Mouse (Mus musculus): ENCODE results near the gene Actg2. TPM values are rescaled to one million over a fixed set of nuclear protein-coding genes. Genes with fewer than 3 reads are reported as not detected.
"Not testable (repeated sequence)": the region's sequence is repeated elsewhere in the genome, so short reads cannot be mapped to it uniquely, and the experiment has no call there.

Actg2 gene
- polyA plus RNA-seq (2014; fragmentation: Nextera tagmentation; extraction: Ambion mirVana) = 2.3 TPM in 1 of 2 replicates, not detected in the other

DNA sequence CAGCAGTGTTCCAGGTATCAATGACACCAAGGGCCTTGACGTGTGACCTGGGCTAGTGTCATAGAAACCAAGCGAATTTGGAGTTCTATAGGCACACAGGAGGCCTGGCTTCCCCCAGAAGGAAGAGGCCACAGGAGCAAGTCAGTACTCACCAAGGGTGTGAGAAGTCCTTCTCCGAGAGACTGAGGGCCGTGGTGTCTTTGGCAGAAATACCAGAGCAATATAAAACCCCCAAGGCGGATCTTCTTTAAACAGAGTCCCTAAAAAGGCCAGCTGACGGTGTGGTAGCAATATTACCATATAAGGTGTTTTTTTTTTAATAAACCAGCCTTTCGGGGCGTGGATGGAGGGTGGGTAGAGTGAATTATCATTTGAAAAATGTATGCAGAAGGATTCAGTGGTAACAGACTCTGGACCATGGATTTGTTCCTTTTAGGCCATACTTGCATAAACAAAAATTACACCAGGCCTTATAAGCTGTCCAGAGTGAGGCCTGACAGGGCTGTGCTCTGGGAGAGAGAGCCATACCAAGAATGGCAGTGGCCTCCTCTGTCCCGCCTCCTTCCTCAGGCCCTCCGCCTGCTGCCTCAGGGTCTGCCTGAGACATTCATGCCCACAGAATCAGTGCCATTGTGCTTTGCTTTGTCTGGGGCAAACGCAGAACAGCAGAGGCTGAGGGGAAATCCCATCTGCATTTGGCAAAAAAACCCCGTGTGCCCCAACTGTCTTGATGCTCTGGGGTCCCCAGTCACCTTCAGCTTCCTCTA, at the start of gene Actg2:
Actg2 (minus strand) TSS at position 238 of the 767 bp plus-strand sequence.
- H3K4me2 ChIP-seq (ENCODE audit: low read length) = no peak within 1 kb of the TSS
- no peak within 1 kb of the TSS for H3K9ac ChIP-seq (replicated peaks; ENCODE audit: low read length)
- DNase-seq (peak; percentile 2), ATAC-seq (ENCODE audit: low FRiP score, low TSS enrichment) (no peak)
- no peaks in the 10 kb centered on the region for H3K36me3 ChIP-seq (ENCODE audit: control insufficient read depth, insufficient read depth, low read length)
- 0 out of 2 replicates have a peak, but pooled peaks cover 3% of the 10 kb centered on the region for H3K4me1 ChIP-seq (ENCODE audit: control insufficient read depth, insufficient read depth, low read length)
- no peak within 1 kb of the TSS for H3K4me3 ChIP-seq (replicated peaks; ENCODE audit: low read depth, low read length)
- no peaks in the 10 kb centered on the region for H3K27me3 ChIP-seq (ENCODE audit: control insufficient read depth, insufficient read depth, low read length)
- H3K9me3 ChIP-seq (ENCODE audit: control insufficient read depth, low read length) = no peaks in the 10 kb centered on the region
- H3K27ac ChIP-seq (replicated peaks; ENCODE audit: low read depth, low read length) = no peak within 1 kb of the TSS
- WGBS = 68% methylated on average over 12 of the region's 12 CpGs

DNA sequence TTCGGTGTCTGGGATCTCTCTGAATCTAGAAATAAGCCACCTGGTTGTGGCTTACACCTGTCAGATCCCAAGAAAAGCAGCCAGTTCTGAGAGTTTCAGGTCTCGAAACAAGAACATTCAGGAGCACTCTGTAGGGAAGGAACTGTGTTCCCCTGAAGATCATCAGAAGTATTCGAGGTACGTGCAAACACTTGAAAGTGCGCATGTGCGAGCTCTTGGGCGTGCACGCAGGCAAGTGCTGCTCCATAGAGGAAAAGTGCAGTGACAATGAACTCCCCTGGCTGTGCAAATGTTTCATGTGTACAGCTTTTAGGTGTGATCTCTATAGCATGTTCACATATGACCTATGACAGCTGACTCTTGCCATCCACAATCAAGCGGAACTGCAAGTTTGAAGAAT, 49.3 kb upstream of the Actg2 start:
- not testable (repeated sequence) for H3K4me1 ChIP-seq (ENCODE audit: control insufficient read depth, insufficient read depth, low read length); H3K4me3 ChIP-seq (replicated peaks; ENCODE audit: low read depth, low read length); ATAC-seq (ENCODE audit: low FRiP score, low TSS enrichment); DNase-seq; H3K9ac ChIP-seq (replicated peaks; ENCODE audit: low read length); H3K4me2 ChIP-seq (ENCODE audit: low read length); H3K9me3 ChIP-seq (ENCODE audit: control insufficient read depth, low read length); H3K27me3 ChIP-seq (ENCODE audit: control insufficient read depth, insufficient read depth, low read length); H3K27ac ChIP-seq (replicated peaks; ENCODE audit: low read depth, low read length); H3K36me3 ChIP-seq (ENCODE audit: control insufficient read depth, insufficient read depth, low read length)
- WGBS = 91% methylated on average over 9 of the region's 9 CpGs

DNA sequence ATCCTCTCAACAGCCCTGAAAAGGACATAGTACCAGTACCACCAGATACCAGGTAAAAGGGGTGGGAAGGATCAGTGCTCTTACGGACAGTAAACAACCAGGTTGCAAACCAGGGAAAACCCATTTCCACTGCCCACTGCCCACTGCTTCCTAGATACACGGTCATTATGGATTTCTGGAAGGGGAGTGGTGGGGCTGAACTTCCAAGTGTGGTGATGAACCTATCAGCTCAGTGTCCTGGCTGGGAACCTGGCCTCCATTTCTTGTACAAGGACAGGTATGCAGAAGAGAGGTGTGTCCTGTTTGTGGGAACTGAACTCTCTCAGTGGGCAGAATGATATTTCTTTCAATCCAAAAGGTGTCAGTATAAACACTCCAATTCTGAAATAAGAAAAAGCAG, 47.5 kb upstream of the Actg2 start:
- Histone ChIP-seq H3K27ac (replicated peaks; ENCODE audit: low read depth, low read length) (no peak overlapping the region), H3K4me3 (replicated peaks; ENCODE audit: low read depth, low read length) (no peak overlapping the region), H3K27me3 (ENCODE audit: control insufficient read depth, insufficient read depth, low read length) (no peaks in the 10 kb centered on the region), H3K36me3 (ENCODE audit: control insufficient read depth, insufficient read depth, low read length) (no peaks in the 10 kb centered on the region), H3K4me2 (ENCODE audit: low read length) (no peak overlapping the region), H3K9me3 (ENCODE audit: control insufficient read depth, low read length) (no peaks in the 10 kb centered on the region), H3K9ac (replicated peaks; ENCODE audit: low read length) (no peak overlapping the region), H3K4me1 (ENCODE audit: control insufficient read depth, insufficient read depth, low read length) (no peaks in the 10 kb centered on the region)
- DNase-seq (no peak), ATAC-seq (ENCODE audit: low FRiP score, low TSS enrichment) (no peak)
- 80% methylated on average over 2 of the region's 2 CpGs for WGBS

DNA sequence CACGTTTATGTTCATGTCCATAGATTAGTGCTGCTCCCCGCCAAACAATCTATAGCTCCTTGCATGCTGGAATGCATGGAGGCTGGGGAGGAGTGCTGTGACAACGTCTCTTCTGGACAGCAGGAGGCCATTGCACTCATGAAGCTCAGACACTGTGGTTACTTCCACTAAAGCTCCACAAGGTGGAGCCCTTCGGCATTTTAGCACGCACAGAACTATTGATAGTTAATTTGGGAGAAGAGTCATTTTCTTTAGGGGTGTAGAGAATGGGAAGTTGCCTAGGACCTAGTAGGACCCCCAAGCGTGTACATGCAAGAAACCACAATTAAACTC, 46.8 kb upstream of the Actg2 start:
- no peaks in the 10 kb centered on the region for H3K36me3 ChIP-seq (ENCODE audit: control insufficient read depth, insufficient read depth, low read length)
- H3K4me1 ChIP-seq (ENCODE audit: control insufficient read depth, insufficient read depth, low read length) = no peaks in the 10 kb centered on the region
- peak overlapping the region; percentile 35; the same call in 1 of the 2 replicates for H3K4me2 ChIP-seq (ENCODE audit: low read length)
- 3% methylated on average over 6 of the region's 6 CpGs for WGBS
- H3K27me3 ChIP-seq (ENCODE audit: control insufficient read depth, insufficient read depth, low read length) = no peaks in the 10 kb centered on the region
- ATAC-seq (ENCODE audit: low FRiP score, low TSS enrichment) (no peak), DNase-seq (peak; percentile 88)
- no peak overlapping the region for H3K27ac ChIP-seq (replicated peaks; ENCODE audit: low read depth, low read length)
- no peaks in the 10 kb centered on the region for H3K9me3 ChIP-seq (ENCODE audit: control insufficient read depth, low read length)
- peak overlapping the region; percentile 36; the same call in 1 of the 2 replicates for H3K9ac ChIP-seq (replicated peaks; ENCODE audit: low read length)
- H3K4me3 ChIP-seq (replicated peaks; ENCODE audit: low read depth, low read length) = no peak overlapping the region

DNA sequence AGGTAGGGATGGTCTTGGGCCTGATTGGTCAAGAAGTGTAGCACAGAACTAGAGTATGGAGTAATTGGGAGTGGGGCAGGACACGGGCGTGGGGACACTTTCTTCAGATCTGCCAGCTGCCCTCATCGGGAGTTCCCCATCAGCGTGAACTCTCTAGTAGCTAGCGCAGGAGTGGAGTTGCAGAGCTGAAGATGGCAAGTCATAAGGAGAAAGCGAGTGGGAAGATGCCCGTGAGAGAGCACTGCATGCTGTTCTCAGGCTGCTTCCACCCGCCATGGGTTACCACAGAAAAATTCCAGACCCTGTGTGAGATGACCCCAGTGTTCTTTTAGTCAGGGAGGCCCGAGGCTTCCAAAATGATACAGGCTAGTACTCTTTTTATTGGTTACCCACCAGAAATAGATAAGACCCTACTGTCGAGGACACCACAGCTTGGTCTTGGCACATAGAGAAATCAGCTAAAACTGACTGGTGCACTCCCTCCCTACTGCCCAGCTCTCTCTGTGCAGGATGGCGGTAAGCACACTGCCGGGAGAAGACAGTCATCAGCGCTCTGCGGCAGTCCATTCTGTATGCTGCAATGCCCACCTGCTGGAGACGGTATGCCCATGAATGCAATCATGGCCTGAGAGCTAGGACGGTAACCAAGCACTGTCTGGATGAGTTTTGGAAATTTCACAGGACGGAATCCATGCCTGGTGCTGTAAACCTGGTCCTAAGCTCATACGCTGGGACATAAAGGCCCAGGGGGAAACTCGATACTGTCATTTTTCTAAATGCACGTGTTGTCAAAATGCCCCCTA, 46.3 kb upstream of the Actg2 start:
- WGBS = 42% methylated on average over 20 of the region's 20 CpGs

DNA sequence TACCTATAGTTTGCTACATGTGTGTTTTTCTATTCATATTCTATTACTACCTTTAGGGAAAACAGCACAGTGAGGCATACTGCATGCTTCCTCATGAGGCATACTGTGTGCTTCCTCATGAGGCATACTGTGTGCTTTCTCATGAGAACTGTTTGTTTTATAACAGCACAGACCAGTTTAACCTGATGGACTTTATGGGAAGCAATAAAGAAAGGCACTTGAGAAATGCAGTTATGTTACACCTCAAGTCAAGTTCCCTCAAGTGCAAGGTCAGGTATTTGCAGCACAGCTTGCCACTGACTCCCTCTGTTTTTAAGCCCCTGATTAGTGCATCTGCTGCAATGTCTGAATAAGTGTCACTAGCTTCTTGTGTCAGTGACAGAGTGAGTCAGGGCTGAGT, 41.5 kb upstream of the Actg2 start:
- H3K4me3 ChIP-seq (replicated peaks; ENCODE audit: low read depth, low read length) = no peak overlapping the region
- H3K9ac ChIP-seq (replicated peaks; ENCODE audit: low read length) = no peak overlapping the region
- H3K36me3 ChIP-seq (ENCODE audit: control insufficient read depth, insufficient read depth, low read length) = no peaks in the 10 kb centered on the region
- DNase-seq = no peak
- no peak overlapping the region for H3K27ac ChIP-seq (replicated peaks; ENCODE audit: low read depth, low read length)
- H3K4me2 ChIP-seq (ENCODE audit: low read length) = no peak overlapping the region
- H3K9me3 ChIP-seq (ENCODE audit: control insufficient read depth, low read length) = no peaks in the 10 kb centered on the region
- H3K4me1 ChIP-seq (ENCODE audit: control insufficient read depth, insufficient read depth, low read length) = peaks cover 4% of the 10 kb centered on the region; the same call in 1 of the 2 replicates
- no peak for ATAC-seq (ENCODE audit: low FRiP score, low TSS enrichment)
- no peaks in the 10 kb centered on the region for H3K27me3 ChIP-seq (ENCODE audit: control insufficient read depth, insufficient read depth, low read length)

More for the DNA sequence above, 46.3 kb upstream of the Actg2 start:
- Histone ChIP-seq H3K4me2 (ENCODE audit: low read length) (peak overlapping the region; percentile 35; the same call in 1 of the 2 replicates), H3K36me3 (ENCODE audit: control insufficient read depth, insufficient read depth, low read length) (no peaks in the 10 kb centered on the region), H3K4me1 (ENCODE audit: control insufficient read depth, insufficient read depth, low read length) (no peaks in the 10 kb centered on the region), H3K9me3 (ENCODE audit: control insufficient read depth, low read length) (no peaks in the 10 kb centered on the region), H3K27me3 (ENCODE audit: control insufficient read depth, insufficient read depth, low read length) (no peaks in the 10 kb centered on the region), H3K9ac (replicated peaks; ENCODE audit: low read length) (peak overlapping the region; percentile 36; the same call in 1 of the 2 replicates), H3K27ac (replicated peaks; ENCODE audit: low read depth, low read length) (no peak overlapping the region), H3K4me3 (replicated peaks; ENCODE audit: low read depth, low read length) (no peak overlapping the region)
- peak; percentile 1 for DNase-seq
- ATAC-seq (ENCODE audit: low FRiP score, low TSS enrichment) = no peak

DNA sequence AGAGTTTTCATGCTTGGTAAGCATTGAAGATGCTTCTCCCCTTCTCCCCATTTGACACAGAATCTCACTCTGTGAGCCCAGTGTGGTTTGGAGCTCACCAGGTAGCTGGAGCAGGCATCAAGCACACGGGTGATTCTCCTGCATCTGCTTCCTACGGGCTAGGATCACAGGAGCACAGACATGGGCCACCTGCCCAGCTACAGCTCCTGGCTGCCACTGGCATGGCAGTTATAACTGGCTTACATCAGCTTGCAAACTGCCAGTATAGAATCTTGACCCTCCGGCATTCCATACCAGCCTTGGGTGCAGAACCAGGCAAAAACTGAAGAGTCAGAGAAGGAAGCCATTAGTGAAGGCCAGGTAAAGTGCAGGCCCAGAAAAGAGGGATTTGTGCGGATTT, 39.5 kb upstream of the Actg2 start:
- DNase-seq (no peak), ATAC-seq (ENCODE audit: low FRiP score, low TSS enrichment) (no peak)
- H3K9ac ChIP-seq (replicated peaks; ENCODE audit: low read length) = no peak overlapping the region
- H3K36me3 ChIP-seq (ENCODE audit: control insufficient read depth, insufficient read depth, low read length) = no peaks in the 10 kb centered on the region
- WGBS = 85% methylated on average over 4 of the region's 4 CpGs
- no peak overlapping the region for H3K4me3 ChIP-seq (replicated peaks; ENCODE audit: low read depth, low read length)
- no peaks in the 10 kb centered on the region for H3K27me3 ChIP-seq (ENCODE audit: control insufficient read depth, insufficient read depth, low read length)
- H3K4me2 ChIP-seq (ENCODE audit: low read length) = no peak overlapping the region
- no peak overlapping the region for H3K27ac ChIP-seq (replicated peaks; ENCODE audit: low read depth, low read length)
- H3K9me3 ChIP-seq (ENCODE audit: control insufficient read depth, low read length) = no peaks in the 10 kb centered on the region
- H3K4me1 ChIP-seq (ENCODE audit: control insufficient read depth, insufficient read depth, low read length) = peaks cover 15% of the 10 kb centered on the region; the same call in 1 of the 2 replicates

DNA sequence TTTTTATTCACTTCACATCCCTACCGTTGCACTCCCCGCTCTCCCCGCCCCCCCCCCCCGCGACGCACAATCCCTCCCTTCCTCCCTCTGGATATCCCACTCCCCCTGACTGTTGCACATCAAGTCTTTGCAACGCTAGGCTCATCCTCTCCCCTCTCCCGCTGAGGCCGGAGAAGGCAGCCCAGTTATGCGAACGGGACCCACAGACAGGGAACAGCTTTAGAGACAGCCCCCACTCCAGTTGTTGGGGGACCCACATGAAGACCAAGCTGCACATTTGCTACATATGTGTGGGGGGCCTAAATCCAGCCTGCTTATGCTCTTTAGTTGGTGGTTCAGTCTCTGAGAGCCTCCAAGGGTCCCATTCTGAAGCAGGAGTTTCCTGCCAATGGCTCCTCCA, 36.6 kb upstream of the Actg2 start, which contains the start of gene Stambp:
Stambp (minus strand) TSS at position 59 of the 400 bp plus-strand sequence.
- 0% methylated on average over 9 of the region's 11 CpGs for WGBS
- Histone ChIP-seq H3K4me1 (ENCODE audit: control insufficient read depth, insufficient read depth, low read length) (peaks cover 15% of the 10 kb centered on the region; the same call in 1 of the 2 replicates), H3K4me3 (replicated peaks; ENCODE audit: low read depth, low read length) (peak within 1 kb of the TSS; percentile 79), H3K4me2 (ENCODE audit: low read length) (peak within 1 kb of the TSS; percentile 93), H3K9me3 (ENCODE audit: control insufficient read depth, low read length) (no peaks in the 10 kb centered on the region), H3K27me3 (ENCODE audit: control insufficient read depth, insufficient read depth, low read length) (no peaks in the 10 kb centered on the region), H3K9ac (replicated peaks; ENCODE audit: low read length) (peak within 1 kb of the TSS; percentile 86), H3K36me3 (ENCODE audit: control insufficient read depth, insufficient read depth, low read length) (peaks cover 11% of the 10 kb centered on the region; the same call in 1 of the 2 replicates), H3K27ac (replicated peaks; ENCODE audit: low read depth, low read length) (peak within 1 kb of the TSS; percentile 90)
- DNase-seq (no peak), ATAC-seq (ENCODE audit: low FRiP score, low TSS enrichment) (peak; percentile 81)

Measured in midbrain, embryonic 14.5 days (tissue).